Comparison of ENCODE assay signal across 13 mouse cellular contexts in genomic region chr6:48785189-48785588, GRCm38 (mm10). TPM values are rescaled to one million over a fixed set of nuclear protein-coding genes. Genes with fewer than 3 reads are reported as not detected.
DNase-seq lines count a peak whose midpoint lies in the region; ATAC-seq and TF ChIP-seq lines count a peak whose summit lies in the region.
"Had no signal": no experiment of that assay in that cellular context is flagged by ENCODE, and none has a peak within 500 bp of the region (broad histone marks: within the 10 kb centered on the region; RNA-seq: fewer than 3 reads in every experiment).

No protein-coding gene starts in this region.

- ATAC-seq in embryonic facial prominence, embryonic 14.5 days (ENCODE audit: low read depth), result peak; percentile 81
- no peak for ATAC-seq in midbrain, postnatal 0 days (ENCODE audit: low FRiP score)
- no peak for ATAC-seq in midbrain, embryonic 13.5 days
- ATAC-seq in inflammation-experienced regulatory T-cells, adult 6 months, result peak; percentile 32

- peak; percentile 92 for DNase-seq in embryonic facial prominence, embryonic 14.5 days (ENCODE audit: low spot score)
- DNase-seq in embryonic facial prominence, embryonic 10.5 days (ENCODE audit: low spot score), result no peak
- peak; percentile 26 for DNase-seq in midbrain, postnatal 0 days (ENCODE audit: low spot score)
- DNase-seq in skeletal muscle tissue, adult 2 months (ENCODE audit: low read depth, low spot score), result peak; percentile 64
- DNase-seq in thymus, postnatal 25 days, result no peak
- no peak for DNase-seq in spleen, postnatal 10 days (ENCODE audit: low spot score in 2 of 2)
- DNase-seq: cerebellum, adult 11 months had no signal

- H3K4me2 ChIP-seq in embryonic facial prominence, embryonic 14.5 days (ENCODE audit: low read depth, low read length), result no peak overlapping the region
- H3K4me2 ChIP-seq in midbrain, postnatal 0 days (ENCODE audit: low read depth, low read length, poor library complexity, severe bottlenecking), result no peak overlapping the region
- no peak overlapping the region for H3K4me2 ChIP-seq in midbrain, embryonic 13.5 days (replicated peaks)
- H3K4me2 ChIP-seq: embryonic facial prominence, embryonic 12.5 days; heart, embryonic 13.5 days; limb, embryonic 15.5 days; midbrain, embryonic 12.5 days had no signal

- H3K27ac ChIP-seq in embryonic facial prominence, embryonic 14.5 days (replicated peaks; ENCODE audit: low read depth, low read length), result no peak overlapping the region
- H3K27ac ChIP-seq in embryonic facial prominence, embryonic 10.5 days (replicated peaks), result no peak overlapping the region
- H3K27ac ChIP-seq in midbrain, postnatal 0 days (ENCODE audit: low read depth, low read length), result no peak overlapping the region
- no peak overlapping the region for H3K27ac ChIP-seq in midbrain, embryonic 13.5 days
- H3K27ac ChIP-seq: embryonic facial prominence, embryonic 12.5 days; heart, embryonic 13.5 days; limb, embryonic 15.5 days; midbrain, embryonic 12.5 days had no signal

- H3K4me1 ChIP-seq in embryonic facial prominence, embryonic 14.5 days (ENCODE audit: control insufficient read depth, insufficient read depth, low read length), result no peaks in the 10 kb centered on the region
- no peaks in the 10 kb centered on the region for H3K4me1 ChIP-seq in embryonic facial prominence, embryonic 10.5 days
- H3K4me1 ChIP-seq in midbrain, postnatal 0 days (ENCODE audit: insufficient read depth, low read length), result no peaks in the 10 kb centered on the region
- H3K4me1 ChIP-seq in midbrain, embryonic 13.5 days (replicated peaks), result no peaks in the 10 kb centered on the region
- H3K4me1 ChIP-seq: embryonic facial prominence, embryonic 12.5 days; limb, embryonic 15.5 days; midbrain, embryonic 12.5 days had no signal

- no peak for TF ChIP-seq CTCF in midbrain, postnatal 0 days (IDR thresholded peaks at IDR 0.05)

- no peaks in the 10 kb centered on the region for H3K36me3 ChIP-seq in embryonic facial prominence, embryonic 14.5 days (ENCODE audit: control insufficient read depth, insufficient read depth, low read length)
- H3K36me3 ChIP-seq in embryonic facial prominence, embryonic 10.5 days (replicated peaks), result no peaks in the 10 kb centered on the region
- no peaks in the 10 kb centered on the region for H3K36me3 ChIP-seq in midbrain, postnatal 0 days (ENCODE audit: insufficient read depth, low read length)
- no peaks in the 10 kb centered on the region for H3K36me3 ChIP-seq in midbrain, embryonic 13.5 days
- H3K36me3 ChIP-seq: embryonic facial prominence, embryonic 12.5 days; heart, embryonic 13.5 days; limb, embryonic 15.5 days; midbrain, embryonic 12.5 days had no signal

- H3K4me3 ChIP-seq in embryonic facial prominence, embryonic 14.5 days (ENCODE audit: low read depth, low read length), result no peak overlapping the region
- no peak overlapping the region for H3K4me3 ChIP-seq in embryonic facial prominence, embryonic 10.5 days
- no peak overlapping the region for H3K4me3 ChIP-seq in midbrain, postnatal 0 days (ENCODE audit: low read depth, low read length)
- no peak overlapping the region for H3K4me3 ChIP-seq in midbrain, embryonic 13.5 days (replicated peaks)
- H3K4me3 ChIP-seq: embryonic facial prominence, embryonic 12.5 days; heart, embryonic 13.5 days; limb, embryonic 15.5 days; midbrain, embryonic 12.5 days had no signal

- no peak overlapping the region for H3K9ac ChIP-seq in embryonic facial prominence, embryonic 14.5 days (ENCODE audit: low read depth, low read length)
- H3K9ac ChIP-seq in midbrain, postnatal 0 days (replicated peaks; ENCODE audit: low read length, poor library complexity, severe bottlenecking), result no peak overlapping the region
- no peak overlapping the region for H3K9ac ChIP-seq in midbrain, embryonic 13.5 days (replicated peaks)
- H3K9ac ChIP-seq: embryonic facial prominence, embryonic 12.5 days; heart, embryonic 13.5 days; limb, embryonic 15.5 days; midbrain, embryonic 12.5 days had no signal

- no peaks in the 10 kb centered on the region for H3K9me3 ChIP-seq in embryonic facial prominence, embryonic 14.5 days (ENCODE audit: control insufficient read depth, low read length)
- H3K9me3 ChIP-seq in embryonic facial prominence, embryonic 10.5 days, result no peaks in the 10 kb centered on the region
- H3K9me3 ChIP-seq in midbrain, postnatal 0 days (ENCODE audit: low read length), result no peaks in the 10 kb centered on the region
- no peaks in the 10 kb centered on the region for H3K9me3 ChIP-seq in midbrain, embryonic 13.5 days
- H3K9me3 ChIP-seq: embryonic facial prominence, embryonic 12.5 days; heart, embryonic 13.5 days; limb, embryonic 15.5 days; midbrain, embryonic 12.5 days had no signal

- 45% methylated on average over 1 of the region's 1 CpGs for WGBS in embryonic facial prominence, embryonic 14.5 days
- 76% methylated on average over 1 of the region's 1 CpGs for WGBS in embryonic facial prominence, embryonic 10.5 days
- WGBS in midbrain, postnatal 0 days, result 72% methylated on average over 1 of the region's 1 CpGs
- 77% methylated on average over 1 of the region's 1 CpGs for whole genome bisulfite sequencing in midbrain, embryonic 13.5 days

- no peaks in the 10 kb centered on the region for H3K27me3 ChIP-seq in embryonic facial prominence, embryonic 14.5 days (replicated peaks; ENCODE audit: control insufficient read depth, insufficient read depth, low read length)
- H3K27me3 ChIP-seq in embryonic facial prominence, embryonic 10.5 days (replicated peaks; ENCODE audit: low read depth, poor library complexity, severe bottlenecking), result no peaks in the 10 kb centered on the region
- no peaks in the 10 kb centered on the region for H3K27me3 ChIP-seq in midbrain, postnatal 0 days (ENCODE audit: insufficient read depth, low read length)
- no peaks in the 10 kb centered on the region for H3K27me3 ChIP-seq in midbrain, embryonic 13.5 days
- H3K27me3 ChIP-seq: embryonic facial prominence, embryonic 12.5 days; heart, embryonic 13.5 days; limb, embryonic 15.5 days; midbrain, embryonic 12.5 days had no signal

RNA-seq across cellular contexts. Expression of gene Gimap3, which starts 14.5 kb away (rescaled TPM):
- not detected in 2 replicates for polyA plus RNA-seq in embryonic facial prominence, embryonic 14.5 days (2014; fragmentation: Nextera tagmentation; extraction: Ambion mirVana)
- not detected in 2 replicates for polyA plus RNA-seq in embryonic facial prominence, embryonic 10.5 days (2016; fragmentation: Nextera tagmentation; extraction: Ambion mirVana)
- not detected in 2 replicates for total RNA-seq in midbrain, postnatal 0 days (2014; rRNA removed)
- not detected in 2 replicates for polyA plus RNA-seq in midbrain, postnatal 0 days (2015; fragmentation: Nextera tagmentation; extraction: Ambion mirVana)
- polyA plus RNA-seq in midbrain, embryonic 13.5 days (2015; fragmentation: Nextera tagmentation; extraction: Ambion mirVana), result not detected in 2 replicates
- polyA plus RNA-seq in inflammation-experienced regulatory T-cells, adult 6 months (2017; shearing (Covaris generic)), result 1,000 to 10,000 TPM; 1,096 to 1,768 (median 1,751) TPM
- polyA plus RNA-seq: embryonic facial prominence, embryonic 12.5 days; heart, embryonic 13.5 days; limb, embryonic 15.5 days; midbrain, embryonic 12.5 days had no signal

RNA-seq across cellular contexts. Expression of gene Gimap5, which starts 39.2 kb away (rescaled TPM):
- polyA plus RNA-seq in embryonic facial prominence, embryonic 14.5 days (2014; fragmentation: Nextera tagmentation; extraction: Ambion mirVana), result 5.2 and 5.3 TPM in 2 replicates
- polyA plus RNA-seq in embryonic facial prominence, embryonic 10.5 days (2016; fragmentation: Nextera tagmentation; extraction: Ambion mirVana), result 0.71 and 0.84 TPM in 2 replicates
- 0.33 and 0.38 TPM in 2 replicates for total RNA-seq in midbrain, postnatal 0 days (2014; rRNA removed)
- 1.3 and 1.4 TPM in 2 replicates for polyA plus RNA-seq in midbrain, postnatal 0 days (2015; fragmentation: Nextera tagmentation; extraction: Ambion mirVana)
- 0.94 and 0.98 TPM in 2 replicates for polyA plus RNA-seq in midbrain, embryonic 13.5 days (2015; fragmentation: Nextera tagmentation; extraction: Ambion mirVana)
- polyA plus RNA-seq in inflammation-experienced regulatory T-cells, adult 6 months (2017; shearing (Covaris generic)), result 100 to 1,000 TPM; 218 to 266 (median 236) TPM

RNA-seq across cellular contexts. Expression of gene Gimap1, which starts 46.3 kb away (rescaled TPM):
- polyA plus RNA-seq in embryonic facial prominence, embryonic 14.5 days (2014; fragmentation: Nextera tagmentation; extraction: Ambion mirVana), result 10.5 and 12.7 TPM in 2 replicates
- 4.1 and 5.0 TPM in 2 replicates for polyA plus RNA-seq in embryonic facial prominence, embryonic 10.5 days (2016; fragmentation: Nextera tagmentation; extraction: Ambion mirVana)
- 1.6 and 2.1 TPM in 2 replicates for total RNA-seq in midbrain, postnatal 0 days (2014; rRNA removed)
- polyA plus RNA-seq in midbrain, postnatal 0 days (2015; fragmentation: Nextera tagmentation; extraction: Ambion mirVana), result 2.9 and 4.0 TPM in 2 replicates
- 3.0 and 5.2 TPM in 2 replicates for polyA plus RNA-seq in midbrain, embryonic 13.5 days (2015; fragmentation: Nextera tagmentation; extraction: Ambion mirVana)
- 100 to 1,000 TPM; 353 to 386 (median 354) TPM for polyA plus RNA-seq in inflammation-experienced regulatory T-cells, adult 6 months (2017; shearing (Covaris generic))

RNA-seq across cellular contexts. Expression of gene Tmem176a, which starts 55.5 kb away (rescaled TPM):
- 92.7 and 101 TPM in 2 replicates for polyA plus RNA-seq in embryonic facial prominence, embryonic 14.5 days (2014; fragmentation: Nextera tagmentation; extraction: Ambion mirVana)
- 14.2 and 21.0 TPM in 2 replicates for polyA plus RNA-seq in embryonic facial prominence, embryonic 10.5 days (2016; fragmentation: Nextera tagmentation; extraction: Ambion mirVana)
- 15.1 and 24.3 TPM in 2 replicates for total RNA-seq in midbrain, postnatal 0 days (2014; rRNA removed)
- 27.0 and 31.6 TPM in 2 replicates for polyA plus RNA-seq in midbrain, postnatal 0 days (2015; fragmentation: Nextera tagmentation; extraction: Ambion mirVana)
- 16.4 and 19.4 TPM in 2 replicates for polyA plus RNA-seq in midbrain, embryonic 13.5 days (2015; fragmentation: Nextera tagmentation; extraction: Ambion mirVana)
- 10 to 100 TPM; 13.3 to 32.6 (median 28.4) TPM for polyA plus RNA-seq in inflammation-experienced regulatory T-cells, adult 6 months (2017; shearing (Covaris generic))

RNA-seq across cellular contexts. Expression of gene Tmem176b, which starts 56.1 kb away (rescaled TPM):
- polyA plus RNA-seq in embryonic facial prominence, embryonic 14.5 days (2014; fragmentation: Nextera tagmentation; extraction: Ambion mirVana), result 244 and 254 TPM in 2 replicates
- polyA plus RNA-seq in embryonic facial prominence, embryonic 10.5 days (2016; fragmentation: Nextera tagmentation; extraction: Ambion mirVana), result 38.1 and 54.6 TPM in 2 replicates
- 65.5 and 70.7 TPM in 2 replicates for total RNA-seq in midbrain, postnatal 0 days (2014; rRNA removed)
- polyA plus RNA-seq in midbrain, postnatal 0 days (2015; fragmentation: Nextera tagmentation; extraction: Ambion mirVana), result 107 and 112 TPM in 2 replicates
- 93.2 and 108 TPM in 2 replicates for polyA plus RNA-seq in midbrain, embryonic 13.5 days (2015; fragmentation: Nextera tagmentation; extraction: Ambion mirVana)
- 10 to 100 TPM; 28.1 to 42.7 (median 29.5) TPM for polyA plus RNA-seq in inflammation-experienced regulatory T-cells, adult 6 months (2017; shearing (Covaris generic))

Comparison
In these comparisons a context has a peak if more than half of its experiments do, and no peak if none do; other contexts are left out.
1. DNase-seq: peak in embryonic facial prominence, embryonic 14.5 days (single experiment), midbrain, postnatal 0 days (single experiment) and skeletal muscle tissue, adult 2 months (single experiment); none in embryonic facial prominence, embryonic 10.5 days (single experiment), thymus, postnatal 25 days (single experiment) and spleen, postnatal 10 days (0 of 2).
2. ATAC-seq: peak in embryonic facial prominence, embryonic 14.5 days (single experiment) and inflammation-experienced regulatory T-cells, adult 6 months (single experiment); none in midbrain, postnatal 0 days (single experiment) and midbrain, embryonic 13.5 days (single experiment).
3. RNA of gene Gimap3, which starts 14.5 kb away (polyA plus RNA-seq): 1,096 to 1,768 TPM in inflammation-experienced regulatory T-cells, adult 6 months; not detected in embryonic facial prominence, embryonic 14.5 days, not detected in embryonic facial prominence, embryonic 10.5 days, not detected in midbrain, postnatal 0 days and not detected in midbrain, embryonic 13.5 days; every median in the first group is over 1,000 times any median in the second.
4. RNA of gene Gimap5, which starts 39.2 kb away (polyA plus RNA-seq): 218 to 266 TPM in inflammation-experienced regulatory T-cells, adult 6 months; 5.2 to 5.3 TPM in embryonic facial prominence, embryonic 14.5 days, 1.3 to 1.4 TPM in midbrain, postnatal 0 days, 0.94 to 0.98 TPM in midbrain, embryonic 13.5 days and 0.71 to 0.84 TPM in embryonic facial prominence, embryonic 10.5 days; every median in the first group is over 10 times any median in the second.
5. RNA of gene Gimap1, which starts 46.3 kb away (polyA plus RNA-seq): 353 to 386 TPM in inflammation-experienced regulatory T-cells, adult 6 months; 10.5 to 12.7 TPM in embryonic facial prominence, embryonic 14.5 days, 3.0 to 5.2 TPM in midbrain, embryonic 13.5 days, 4.1 to 5.0 TPM in embryonic facial prominence, embryonic 10.5 days and 2.9 to 4.0 TPM in midbrain, postnatal 0 days; every median in the first group is over 10 times any median in the second.